Mouse (Mus musculus): ENCODE data around the gene Ankrd31. TPM values are rescaled to one million over a fixed set of nuclear protein-coding genes. Genes with fewer than 3 reads are reported as not detected.

The Ankrd31 gene
- polyA plus RNA-seq (2012; rRNA removed) = 0.01 TPM in 2 replicates

GRCm38 (mm10) chr13:96748109-96748845 lies at the start of gene Ankrd31:
Gene Ankrd31, plus strand, starts transcription at chr13:96748272.

GRCm38 (mm10) chr13:96923999-96924961 lies 176.2 kb downstream of the Ankrd31 start, which contains the start of gene Gcnt4:
Gene Gcnt4, plus strand, starts transcription at chr13:96924689.

Other genes with a start within 250 kb of the Ankrd31 start
- 5.6 and 6.0 TPM in 2 replicates for gene Polk, start 205.7 kb upstream of the Ankrd31 start, polyA plus RNA-seq (2012; rRNA removed)
- 20.8 and 21.5 TPM in 2 replicates for gene Col4a3bp, start 205.7 kb upstream of the Ankrd31 start, polyA plus RNA-seq (2012; rRNA removed)
- 96.9 and 112 TPM in 2 replicates for gene Hmgcr, start 77.3 kb upstream of the Ankrd31 start, polyA plus RNA-seq (2012; rRNA removed)
- gene Gcnt4, start 176.4 kb downstream of the Ankrd31 start, polyA plus RNA-seq (2012; rRNA removed) = 0.12 and 0.19 TPM in 2 replicates

Data from central nervous system, embryonic 14 days (tissue).